In the genomic region with DNA sequence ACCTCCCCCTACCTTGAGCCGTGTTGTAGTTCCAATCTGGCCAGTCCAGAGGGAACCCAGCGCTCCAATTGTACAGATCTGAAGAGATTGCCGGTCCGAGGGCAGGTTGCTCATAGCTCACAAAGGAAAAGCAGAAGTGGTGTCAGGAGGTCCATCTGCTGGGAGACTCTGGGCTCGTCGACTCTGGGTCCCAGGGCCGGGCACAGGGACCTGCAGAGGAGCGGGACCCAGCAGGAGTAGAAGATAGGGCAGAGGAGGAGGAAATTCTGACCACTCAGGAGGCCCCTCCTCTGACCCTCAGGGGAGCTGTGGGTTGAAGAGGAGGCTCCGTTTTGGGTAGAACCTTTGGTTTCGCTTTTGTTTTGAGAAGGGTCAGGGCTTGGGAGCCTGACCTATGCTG, we compare ENCODE assay signal across 15 mouse cellular contexts. TPM values are rescaled to one million over a fixed set of nuclear protein-coding genes. Genes with fewer than 3 reads are reported as not detected.
DNase-seq lines count a peak whose midpoint lies in the region; ATAC-seq and TF ChIP-seq lines count a peak whose summit lies in the region.
"Had no signal": no experiment of that assay in that cellular context is flagged by ENCODE, and none has a peak within 500 bp of the region (broad histone marks: within the 10 kb centered on the region; RNA-seq: fewer than 3 reads in every experiment).

No protein-coding gene starts in this region.

- no peaks in the 10 kb centered on the region for H3K4me1 ChIP-seq in bone marrow macrophage, adult 2 months (ENCODE audit: control insufficient read depth, insufficient read depth, low read length)
- no peaks in the 10 kb centered on the region for H3K4me1 ChIP-seq in liver, embryonic 15.5 days (replicated peaks)
- H3K4me1 ChIP-seq in small intestine, adult 2 months (ENCODE audit: control insufficient read depth, insufficient read depth, insufficient read length, low read length), result no peaks in the 10 kb centered on the region

- no peaks in the 10 kb centered on the region for H3K27me3 ChIP-seq in liver, embryonic 15.5 days
- H3K27me3 ChIP-seq in small intestine, adult 2 months (ENCODE audit: control insufficient read depth, insufficient read depth, low read length), result no peaks in the 10 kb centered on the region

- H3K36me3 ChIP-seq in liver, embryonic 15.5 days (replicated peaks), result no peaks in the 10 kb centered on the region
- no peaks in the 10 kb centered on the region for H3K36me3 ChIP-seq in small intestine, adult 2 months (ENCODE audit: control insufficient read depth, insufficient read depth, low read length)

- WGBS in liver, embryonic 15.5 days (ENCODE audit: insufficient replicate concordance), result 35% methylated on average over 10 of the region's 10 CpGs
- WGBS in small intestine, adult 2 months, result 86% methylated on average over 10 of the region's 10 CpGs

- H3K9me3 ChIP-seq in liver, embryonic 15.5 days (replicated peaks), result no peaks in the 10 kb centered on the region

- DNase-seq in spleen, adult 12 weeks (ENCODE audit: low spot score), result peak; percentile 7
- no peak for DNase-seq in spleen, postnatal 4 days (ENCODE audit: low spot score in 2 of 2)
- DNase-seq in right cerebral cortex, adult 2 months (ENCODE audit: low spot score in 2 of 2), result no peak
- DNase-seq in adrenal gland, adult 18-20 months (ENCODE audit: low spot score in 2 of 2), result no peak
- DNase-seq in adrenal gland, adult 2 months, result no peak
- DNase-seq: gastrocnemius, postnatal 10 days; layer of hippocampus, adult 9-11 months; left cerebral cortex, postnatal 4 days; lung, postnatal 4 days; thymus, postnatal 4 days had no signal

- no peak for ATAC-seq in liver, embryonic 15.5 days (ENCODE audit: insufficient read depth)
- ATAC-seq: hindbrain, embryonic 16.5 days had no signal

- peak overlapping the region; percentile 65 for H3K4me3 ChIP-seq in bone marrow macrophage, adult 2 months (ENCODE audit: insufficient read depth, low read length)
- peak overlapping the region; percentile 37 for H3K4me3 ChIP-seq in liver, embryonic 15.5 days (replicated peaks)
- H3K4me3 ChIP-seq in small intestine, adult 2 months (ENCODE audit: low read depth, low read length), result peak overlapping the region; percentile 59
- H3K4me3 ChIP-seq: erythroblast, embryonic 14.5 days had no signal

- H3K9ac ChIP-seq in liver, embryonic 15.5 days, result no peak overlapping the region

- TF ChIP-seq CTCF in bone marrow macrophage, adult 2 months (IDR thresholded peaks at IDR 0.05; ENCODE audit: low read depth, low read length), result no peak
- no peak for TF ChIP-seq CTCF in small intestine, adult 2 months (IDR thresholded peaks at IDR 0.05; ENCODE audit: extremely low read depth, insufficient read length, insufficient replicate concordance, low read depth, low read length)

- no peak for TF ChIP-seq POLR2A in bone marrow macrophage, adult 2 months (IDR thresholded peaks at IDR 0.05; ENCODE audit: borderline replicate concordance, low read depth, low read length)
- no peak for TF ChIP-seq POLR2A in small intestine, adult 2 months (IDR thresholded peaks at IDR 0.05; ENCODE audit: low read depth, low read length)

- H3K27ac ChIP-seq in bone marrow macrophage, adult 2 months (ENCODE audit: insufficient read depth, low read depth, low read length), result peak overlapping the region; percentile 18; the same call in 1 of the 2 replicates
- H3K27ac ChIP-seq in liver, embryonic 15.5 days (replicated peaks), result no peak overlapping the region
- no peak overlapping the region; the same call in 1 of the 2 replicates for H3K27ac ChIP-seq in small intestine, adult 2 months (ENCODE audit: insufficient read depth, low read depth, low read length)

- peak overlapping the region; percentile 37 for H3K4me2 ChIP-seq in liver, embryonic 15.5 days

RNA-seq across cellular contexts. Expression of a gene that starts 58.4 kb away (rescaled TPM):
- 2.0 and 2.8 TPM in 2 replicates for polyA plus RNA-seq in bone marrow macrophage, adult 2 months (2012; ENCODE audit: insufficient read depth, insufficient read length, missing spikeins)
- 0.08 and 0.14 TPM in 2 replicates for polyA plus RNA-seq in liver, embryonic 15.5 days (2015; fragmentation: Nextera tagmentation; extraction: Ambion mirVana)
- 3.5 and 10.0 TPM in 2 replicates for polyA plus RNA-seq in small intestine, adult 2 months (2012; rRNA removed)
- 1 to 10 TPM; 6.1 to 8.6 TPM for total RNA-seq in adrenal gland, adult 18-20 months (2021)
- total RNA-seq in adrenal gland, adult 2 months (2021), result 10 to 100 TPM in 1 of 2 experiments, 1 to 10 TPM in 1; 5.1 to 14.2 TPM
- 1.9 and 3.1 TPM in 2 replicates for polyA plus RNA-seq in adrenal gland, adult 2 months (2012; rRNA removed)
- polyA plus RNA-seq: erythroblast, embryonic 14.5 days had no signal
